Mouse (Mus musculus) thymus, adult 2 months (tissue): Measurements from ENCODE around the gene Calcrl.

ENCODE experiments used
- CTCF ChIP-seq: fragments of 200-500 bp; IDR thresholded peaks from 2 replicates; pipeline ENCODE4 v1.5.1; 2012; ENCODE audit warnings: mild to moderate bottlenecking, control low read depth, low read length, moderate library complexity, borderline replicate concordance; ENCODE audit not compliant: control insufficient read depth, poor library complexity, insufficient read depth; ENCODE audit errors: extremely low read depth
- POLR2A ChIP-seq: fragments of 200-500 bp; IDR thresholded peaks from 2 replicates; pipeline ENCODE4 v1.6.1; 2012; ENCODE audit warnings: mild to moderate bottlenecking, low read length, control low read depth, moderate library complexity; ENCODE audit not compliant: control insufficient read depth, poor library complexity, insufficient read depth; ENCODE audit errors: extremely low read depth

DNA sequence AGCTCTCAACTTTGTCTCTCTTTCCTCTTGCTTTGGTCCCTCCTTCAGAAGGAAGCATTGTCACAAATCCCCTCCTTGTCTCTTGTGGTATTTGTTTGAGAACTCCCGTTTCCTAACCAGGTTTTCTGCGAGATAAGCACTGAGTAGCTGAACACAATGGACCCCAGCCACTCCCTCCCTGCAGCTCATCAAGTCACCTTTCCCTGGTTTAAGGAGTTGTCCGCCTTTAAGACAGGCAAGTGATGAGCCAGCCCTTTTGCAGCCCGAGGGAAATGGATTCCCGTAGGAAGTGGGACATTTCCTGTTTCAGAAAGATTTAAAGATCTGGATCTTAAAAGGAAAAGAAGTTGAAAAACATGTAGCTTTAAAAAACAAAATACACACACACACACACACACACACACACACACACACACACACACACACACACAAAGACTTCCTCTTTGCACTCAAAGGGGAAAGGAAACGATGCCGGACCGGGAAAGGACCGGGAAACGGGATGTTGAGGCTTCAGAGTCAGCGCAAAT, 34.5 kb upstream of the Calcrl start:
- TF ChIP-seq CTCF (no peak), POLR2A (no peak)
